Mouse (Mus musculus): ENCODE measurements around the gene Rif1. TPM values are rescaled to one million over a fixed set of nuclear protein-coding genes. Genes with fewer than 3 reads are reported as not detected.

Gene Rif1
- polyA plus RNA-seq (2012; rRNA removed) = 32.8 and 39.2 TPM in 2 replicates

DNA sequence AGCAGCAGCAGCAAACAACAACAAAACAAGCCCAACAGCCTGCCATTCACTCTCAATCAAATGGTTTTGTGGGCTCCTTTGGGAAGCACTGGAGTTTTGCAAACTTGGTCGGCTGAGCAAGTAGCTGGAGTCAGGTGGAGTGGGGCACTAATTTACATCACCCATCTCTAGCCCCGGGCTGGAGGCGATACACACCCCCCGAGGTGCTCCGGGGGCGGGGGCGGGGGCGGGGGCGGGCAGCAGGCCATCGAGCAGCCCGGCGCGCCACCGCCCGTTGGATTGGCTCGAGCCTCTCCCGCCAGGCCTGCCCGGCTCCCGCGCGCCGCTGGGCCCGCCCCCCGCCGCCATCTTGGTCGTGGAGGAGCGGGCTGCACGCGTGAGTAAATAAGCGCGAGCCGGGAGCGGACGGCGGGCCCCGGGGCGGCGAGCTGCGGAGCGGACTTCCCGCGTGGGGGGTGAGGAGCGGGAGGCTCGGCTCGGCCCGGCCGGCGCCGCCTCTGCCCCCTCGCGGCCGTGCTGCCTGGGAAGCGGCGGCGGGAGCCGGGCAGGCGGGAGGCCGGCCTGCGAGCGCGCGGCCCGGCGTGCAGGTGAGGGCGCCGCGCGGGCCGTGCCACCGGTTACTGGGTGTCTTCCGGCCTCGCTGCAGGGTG, at the start of gene Rif1:
Gene Rif1 (plus strand): TSS at position 342 of the 650 bp plus-strand sequence.

DNA sequence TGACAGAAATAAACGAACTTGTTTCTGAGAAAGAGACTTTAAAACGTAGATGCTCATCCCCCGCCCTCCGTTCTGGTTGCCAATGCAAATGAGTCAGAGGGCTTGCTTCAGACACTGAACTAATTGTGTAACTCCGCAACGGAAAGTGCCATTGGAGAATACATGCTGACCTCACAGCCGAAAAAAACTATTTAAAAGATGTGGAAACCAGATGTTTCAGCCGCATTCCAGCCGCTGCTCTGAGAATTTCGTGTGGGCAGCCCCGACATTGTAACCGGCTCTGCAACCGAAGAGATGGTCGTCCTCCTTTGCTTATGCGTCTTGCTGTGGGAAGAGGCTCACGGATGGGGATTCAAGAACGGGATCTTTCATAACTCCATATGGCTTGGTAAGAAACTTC, 34.8 kb upstream of the Rif1 start, which contains the start of gene Tnfaip6:
Gene Tnfaip6 (plus strand): TSS at position 128 of the 400 bp plus-strand sequence.

Other genes starting within 250 kb of the Rif1 start
- gene Rbm43, start 137.7 kb upstream of the Rif1 start, polyA plus RNA-seq (2012; rRNA removed) = 6.7 TPM in 2 replicates
- 6.5 and 6.8 TPM in 2 replicates for gene Nmi, start 99.3 kb upstream of the Rif1 start, polyA plus RNA-seq (2012; rRNA removed)
- 6.1 and 14.3 TPM in 2 replicates for gene Tnfaip6, start 34.8 kb upstream of the Rif1 start, polyA plus RNA-seq (2012; rRNA removed)

Measured in central nervous system, embryonic 11.5 days (tissue).